Mouse (Mus musculus): ENCODE measurements around the gene Wnt1. TPM values are rescaled to one million over a fixed set of nuclear protein-coding genes. Genes with fewer than 3 reads are reported as not detected.

The Wnt1 gene
- total RNA-seq, 2 experiments from 2014 or later: 0.14 TPM; not detected in 1

DNA sequence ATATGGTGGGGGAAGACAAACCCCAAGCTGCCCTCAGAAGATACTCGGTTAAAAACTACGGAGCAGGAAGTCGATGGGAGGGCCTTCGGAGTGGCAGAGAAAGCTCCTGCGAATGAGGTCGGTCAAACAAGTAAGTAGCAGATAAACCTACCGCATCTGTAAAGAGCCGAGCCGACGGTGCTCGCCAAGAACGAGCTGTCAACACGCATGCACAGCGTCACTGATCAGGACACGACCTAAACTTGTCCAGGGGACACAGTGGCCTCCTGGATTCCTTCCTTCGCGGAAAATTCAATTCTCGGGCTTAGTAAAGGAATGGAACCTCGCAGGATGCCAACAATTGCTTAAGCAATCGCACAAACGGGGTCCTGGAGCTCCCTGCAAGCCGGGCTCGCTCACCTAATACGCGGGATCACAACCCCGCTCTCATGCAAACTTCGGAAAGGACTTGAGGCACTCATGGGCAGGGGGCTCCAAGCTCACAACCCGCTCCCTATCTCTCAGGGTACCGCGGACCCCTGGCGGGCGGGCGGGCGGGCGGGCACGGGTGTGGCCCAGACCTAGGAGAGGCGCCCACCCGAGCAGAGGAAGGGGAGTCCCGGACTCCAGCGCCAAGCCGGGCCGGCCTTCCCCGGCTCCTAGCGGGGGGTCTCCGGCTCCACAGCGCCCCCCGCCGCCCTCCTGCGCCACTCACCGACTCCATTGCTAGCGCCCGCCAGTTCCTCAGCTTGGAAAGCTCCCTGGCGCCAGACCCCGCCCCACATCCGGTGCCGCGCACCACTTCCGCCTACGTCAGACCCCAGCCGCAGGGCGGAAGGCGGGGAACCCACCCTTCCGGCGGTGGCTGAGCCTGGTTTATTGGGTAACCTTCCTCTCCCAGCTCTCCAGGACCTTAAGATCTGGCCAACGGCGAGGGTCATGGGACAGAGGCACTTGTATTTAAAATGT lies 41.4 kb downstream of the Wnt1 start, which contains the start of gene Prkag1:
Gene Prkag1, minus strand, starts transcription at position 786 of the 948 bp plus-strand sequence.
- peak within 1 kb of the TSS; percentile 90 for H3K4me3 ChIP-seq

GRCm38 (mm10) chr15:98831684-98832035 lies 42.0 kb downstream of the Wnt1 start:
- TF ChIP-seq CTCF (IDR thresholded peaks at IDR 0.05): no peak
- intact Hi-C loops (cut with DNase I): loop anchor here (2.0 to 5.0 kb wide), 2 partner anchors 27 to 36 kb away; no protein-coding TSS in a partner anchor
- peak overlapping the region; percentile 94 for H3K27ac ChIP-seq
- DNase-seq (ENCODE audit: extremely low spot score in 1 of 2, low spot score in 2 of 2): no peak
- peak overlapping the region; percentile 90 for H3K4me3 ChIP-seq

More for the DNA sequence above, 41.4 kb downstream of the Wnt1 start, which contains the start of gene Prkag1:
- peak; percentile 94 for DNase-seq (ENCODE audit: extremely low spot score in 1 of 2, low spot score in 2 of 2)
- H3K27ac ChIP-seq: peak within 1 kb of the TSS; percentile 94
- intact Hi-C loops (cut with DNase I): loop anchor here (2.0 to 5.0 kb wide), 2 partner anchors 26 to 36 kb away; no protein-coding TSS in a partner anchor
- TF ChIP-seq CTCF (IDR thresholded peaks at IDR 0.05): peak; percentile 67

DNA sequence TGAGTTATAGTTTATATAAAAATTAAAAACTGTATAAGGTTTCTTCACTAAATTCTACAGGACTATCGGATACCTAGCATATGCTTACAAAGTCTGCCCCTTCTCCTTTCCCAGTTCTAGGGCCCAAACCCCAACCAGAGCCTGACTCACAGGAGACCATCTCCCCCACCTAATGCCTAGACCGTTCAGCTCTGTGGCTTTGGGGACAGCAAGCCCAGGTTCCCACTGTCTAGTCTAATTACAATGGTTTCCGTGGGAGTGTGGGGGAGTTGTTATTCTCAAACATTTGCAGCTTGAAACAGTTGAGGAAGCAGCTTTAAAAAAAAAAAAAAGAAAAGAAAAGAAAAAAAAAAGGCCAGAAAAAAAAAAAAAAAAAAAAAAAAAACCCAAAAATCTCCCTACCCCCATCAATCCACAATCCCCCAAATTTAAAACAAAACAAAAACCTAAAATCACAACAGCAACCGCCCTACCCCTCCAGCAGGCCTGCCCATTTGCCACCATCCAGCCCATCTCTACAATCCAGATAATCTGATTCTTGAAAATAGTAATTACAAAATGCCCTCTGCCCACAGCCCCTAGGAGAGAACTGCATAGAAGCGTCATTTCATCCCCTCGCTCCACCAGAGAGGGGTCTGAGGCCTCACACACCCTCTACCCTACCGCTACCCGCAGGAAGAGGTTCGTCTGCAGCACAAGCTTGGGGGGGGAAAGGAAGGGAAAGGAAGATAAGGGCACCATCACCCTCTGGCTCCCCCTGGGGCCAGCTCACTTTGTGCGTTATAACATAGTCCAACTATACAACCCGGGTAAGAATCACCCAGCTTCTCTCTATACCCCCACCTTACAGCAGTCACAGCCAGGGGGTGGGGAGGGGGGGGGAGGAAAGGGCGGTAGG lies 42.8 kb downstream of the Wnt1 start:
- no peak overlapping the region for H3K4me3 ChIP-seq
- no peak; the same call in 1 of the 2 replicates for TF ChIP-seq CTCF (IDR thresholded peaks at IDR 0.05)
- H3K27ac ChIP-seq: peak overlapping the region; percentile 94; the same call in 1 of the 2 replicates
- no peak for DNase-seq (ENCODE audit: extremely low spot score in 1 of 2, low spot score in 2 of 2)
- intact Hi-C loops (cut with DNase I): loop anchor here (5.0 kb wide), 1 partner anchor 35 kb away; no protein-coding TSS in a partner anchor

GRCm38 (mm10) chr15:98833281-98833680 lies 43.6 kb downstream of the Wnt1 start:
- DNase-seq (ENCODE audit: extremely low spot score in 1 of 2, low spot score in 2 of 2): no peak
- intact Hi-C loops (cut with DNase I): loop anchor here (5.0 kb wide), 1 partner anchor 34 kb away; no protein-coding TSS in a partner anchor
- no peak for TF ChIP-seq CTCF (IDR thresholded peaks at IDR 0.05)
- H3K4me3 ChIP-seq: no peak overlapping the region
- no peak overlapping the region for H3K27ac ChIP-seq

- intact Hi-C loops (cut with DNase I): loop anchor here (5.0 kb wide), 1 partner anchor 33 kb away; no protein-coding TSS in a partner anchor
- no peak for TF ChIP-seq CTCF (IDR thresholded peaks at IDR 0.05)
Measured at GRCm38 (mm10) chr15:98834059-98834458, 44.4 kb downstream of the Wnt1 start.

DNA sequence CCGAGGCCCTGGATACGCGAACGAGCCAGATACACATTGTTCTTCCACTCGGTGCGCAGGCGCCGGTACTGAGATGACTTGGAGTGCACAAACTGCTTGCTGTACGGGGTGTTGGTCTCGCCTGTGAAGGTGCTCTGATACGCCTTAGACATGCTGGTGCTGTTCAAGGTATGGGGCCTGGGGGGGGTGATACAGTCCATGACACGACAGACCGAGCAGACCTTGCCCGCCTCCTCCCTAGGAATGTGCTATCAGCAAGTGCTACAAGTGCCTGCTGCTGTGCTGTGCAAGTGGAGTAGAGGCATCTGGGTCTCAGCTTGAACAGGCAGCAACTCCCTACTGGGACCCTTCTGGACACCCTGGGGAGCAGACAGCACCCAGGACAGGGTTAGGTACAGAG lies 45.6 kb downstream of the Wnt1 start:
- no peak overlapping the region for H3K4me3 ChIP-seq
- intact Hi-C loops (cut with DNase I): no loop called here
- no peak for DNase-seq (ENCODE audit: extremely low spot score in 1 of 2, low spot score in 2 of 2)
- no peak overlapping the region for H3K27ac ChIP-seq
- TF ChIP-seq CTCF (IDR thresholded peaks at IDR 0.05): no peak

More at GRCm38 (mm10) chr15:98834059-98834458, 44.4 kb downstream of the Wnt1 start:
- H3K4me3 ChIP-seq: no peak overlapping the region
- H3K27ac ChIP-seq: no peak overlapping the region
- DNase-seq (ENCODE audit: extremely low spot score in 1 of 2, low spot score in 2 of 2): no peak

GRCm38 (mm10) chr15:98837006-98837742 lies 47.5 kb downstream of the Wnt1 start:
- Histone ChIP-seq H3K27ac (no peak overlapping the region), H3K4me3 (no peak overlapping the region)
- intact Hi-C loops (cut with DNase I): no loop called here
- no peak for DNase-seq (ENCODE audit: extremely low spot score in 1 of 2, low spot score in 2 of 2)
- TF ChIP-seq CTCF (IDR thresholded peaks at IDR 0.05): no peak

GRCm38 (mm10) chr15:98837743-98838103 lies 48.1 kb downstream of the Wnt1 start:
- no peak for TF ChIP-seq CTCF (IDR thresholded peaks at IDR 0.05)
- intact Hi-C loops (cut with DNase I): no loop called here
- DNase-seq (ENCODE audit: extremely low spot score in 1 of 2, low spot score in 2 of 2): no peak
- Histone ChIP-seq H3K27ac (no peak overlapping the region), H3K4me3 (no peak overlapping the region)

DNA sequence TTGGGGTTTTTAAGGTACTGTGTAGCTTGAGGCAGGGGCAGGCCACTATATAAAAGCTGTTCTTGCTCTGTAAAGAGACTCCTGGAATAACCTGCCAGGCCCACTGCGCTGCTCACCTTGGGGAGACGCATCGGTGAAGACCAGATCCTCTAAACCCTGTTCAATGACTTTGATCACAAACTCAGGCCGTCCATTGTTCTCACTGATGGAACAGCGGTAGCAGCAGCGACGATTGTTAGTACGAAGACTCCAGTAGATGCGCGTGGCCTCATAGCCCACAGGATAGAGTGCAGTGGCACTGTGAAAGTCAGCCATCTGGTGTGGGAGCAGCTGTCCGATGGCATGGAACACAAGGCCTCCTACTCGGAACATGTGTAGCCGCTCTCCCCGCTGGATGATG lies 49.5 kb downstream of the Wnt1 start:
- intact Hi-C loops (cut with DNase I): no loop called here
- Histone ChIP-seq H3K27ac (no peak overlapping the region), H3K4me3 (no peak overlapping the region)
- no peak for TF ChIP-seq CTCF (IDR thresholded peaks at IDR 0.05)
- no peak for DNase-seq (ENCODE audit: extremely low spot score in 1 of 2, low spot score in 2 of 2)

DNA sequence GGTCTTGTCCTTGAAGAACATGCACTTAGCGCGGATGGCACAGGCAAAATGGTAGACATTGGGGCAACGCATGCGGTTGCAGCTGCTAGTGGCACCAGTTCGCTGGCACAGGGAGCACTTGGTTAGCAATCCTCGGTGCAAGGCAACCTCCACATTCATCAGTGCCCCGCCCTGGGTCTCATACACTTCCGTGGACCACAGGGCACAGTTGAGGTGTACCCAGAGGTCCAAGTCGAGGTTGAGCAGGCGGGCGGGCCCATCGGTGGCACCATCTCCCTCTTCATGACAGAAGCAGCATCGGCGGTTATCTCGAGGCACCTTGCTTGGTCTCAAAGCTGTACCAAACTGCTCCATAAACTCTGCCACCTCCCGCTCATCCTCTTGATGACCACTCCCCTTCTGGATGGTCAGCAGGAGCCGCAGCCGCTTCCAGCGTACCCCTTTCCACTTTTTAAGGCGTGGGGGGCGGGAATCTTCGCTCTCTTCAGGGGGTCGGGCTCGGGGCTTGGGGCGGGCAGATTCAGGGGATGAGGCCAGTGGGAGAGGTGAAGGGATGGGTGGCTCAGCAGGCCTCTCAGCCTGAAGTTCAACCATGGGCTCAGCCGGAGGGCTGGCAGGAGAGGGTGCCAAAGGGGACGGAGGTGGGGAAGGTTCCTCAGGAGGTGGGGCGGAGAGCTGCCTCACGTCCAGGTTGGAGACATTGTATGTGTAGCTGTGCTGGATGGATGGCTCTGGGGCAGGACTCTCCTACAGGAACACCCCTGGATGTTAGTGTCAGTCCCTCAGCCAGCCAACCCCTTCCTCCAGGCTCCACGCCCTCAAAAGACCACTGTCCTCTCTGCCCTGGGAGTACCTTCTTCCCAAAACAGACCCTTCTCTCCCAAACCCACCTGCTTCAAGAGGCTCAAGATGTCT lies 50.3 kb downstream of the Wnt1 start:
- intact Hi-C loops (cut with DNase I): no loop called here
- no peak for TF ChIP-seq CTCF (IDR thresholded peaks at IDR 0.05)

More for the DNA sequence above, 50.3 kb downstream of the Wnt1 start:
- DNase-seq (ENCODE audit: extremely low spot score in 1 of 2, low spot score in 2 of 2): no peak
- no peak overlapping the region for H3K27ac ChIP-seq
- no peak overlapping the region for H3K4me3 ChIP-seq

Other genes starting within 250 kb of the Wnt1 start
- gene Ccnt1, start 218.9 kb upstream of the Wnt1 start, total RNA-seq (2021): 10 to 100 TPM; 40.3 to 45.8 TPM
- not detected for gene 4930415O20Rik, start 218.9 kb upstream of the Wnt1 start, total RNA-seq (2021)
- gene Adcy6, start 179.8 kb upstream of the Wnt1 start, total RNA-seq (2021): 10 to 100 TPM; 52.7 to 57.4 TPM
- 100 to 1,000 TPM; 271 to 291 TPM for gene Cacnb3, start 159.0 kb upstream of the Wnt1 start, total RNA-seq (2021)
- gene Ddx23, start 127.0 kb upstream of the Wnt1 start, total RNA-seq (2021): 10 to 100 TPM; 84.4 to 90.2 TPM
- gene Rnd1, start 112.4 kb upstream of the Wnt1 start, total RNA-seq (2021): 10 to 100 TPM; 27.4 to 27.7 TPM
- gene Ccdc65, start 81.7 kb upstream of the Wnt1 start, total RNA-seq (2021): 10 to 100 TPM; 11.2 TPM
- 1 to 10 TPM; 1.9 TPM for gene Fkbp11, start 61.7 kb upstream of the Wnt1 start, total RNA-seq (2021)
- 100 to 1,000 TPM; 749 to 756 TPM for gene Arf3, start 26.6 kb upstream of the Wnt1 start, total RNA-seq (2021)
- under 1 TPM; 0.51 to 0.66 TPM for gene Wnt10b, start 11.7 kb upstream of the Wnt1 start, total RNA-seq (2021)
- gene Ddn, start 19.6 kb downstream of the Wnt1 start, total RNA-seq (2021): 100 to 1,000 TPM; 739 to 834 TPM
- gene Prkag1, start 41.7 kb downstream of the Wnt1 start, total RNA-seq (2021): 10 to 100 TPM; 46.1 to 52.3 TPM
- gene Kmt2d, start 81.3 kb downstream of the Wnt1 start, total RNA-seq (2021): 100 to 1,000 TPM; 100 to 101 TPM
- 10 to 100 TPM; 11.8 to 12.1 TPM for gene Rhebl1, start 104.7 kb downstream of the Wnt1 start, total RNA-seq (2021)
- gene Dhh, start 108.7 kb downstream of the Wnt1 start, total RNA-seq (2021): under 1 TPM in 1 of 2 experiments, not detected in 1; 0.28 TPM
- 10 to 100 TPM; 17.8 to 19.1 TPM for gene Lmbr1l, start 128.4 kb downstream of the Wnt1 start, total RNA-seq (2021)
- 100 to 1,000 TPM; 509 to 550 TPM for gene Tuba1b, start 144.7 kb downstream of the Wnt1 start, total RNA-seq (2021)
- not detected for gene Gm49450, start 163.7 kb downstream of the Wnt1 start, total RNA-seq (2021)
- 100 to 1,000 TPM; 817 to 827 TPM for gene Tuba1a, start 163.8 kb downstream of the Wnt1 start, total RNA-seq (2021)
- gene Tuba1c, start 240.0 kb downstream of the Wnt1 start, total RNA-seq (2021): 10 to 100 TPM; 56.1 to 61.4 TPM

Data from left cerebral cortex, adult 2 months (tissue).